Mouse (Mus musculus) bone marrow, adult 2 months (tissue): ENCODE results near the gene Tm4sf20. TPM values are rescaled to one million over a fixed set of nuclear protein-coding genes. Genes with fewer than 3 reads are reported as not detected.

Experiments used
- H3K27ac ChIP-seq: fragments of 200-500 bp; 2 replicates; pipeline ENCODE4 v1.5.1; 2012; ENCODE audit warnings: low read depth, mild to moderate bottlenecking, control low read depth, inconsistent platforms, low read length; ENCODE audit not compliant: control insufficient read depth, poor library complexity, insufficient read depth
- H3K4me1 ChIP-seq: fragments of 200-500 bp; 2 replicates; pipeline ENCODE4 v1.6.1; 2011; ENCODE audit warnings: low read length; ENCODE audit not compliant: control insufficient read depth, insufficient read depth
- H3K4me3 ChIP-seq: fragments of 200-500 bp; replicated peaks from 2 replicates; pipeline ENCODE3; 2011; ENCODE audit warnings: mild to moderate bottlenecking, low read depth, low read length, control low read depth; ENCODE audit not compliant: control insufficient read depth
- CTCF ChIP-seq: fragments of 200-500 bp; IDR thresholded peaks from 2 replicates; pipeline ENCODE4 v1.5.1; 2011; ENCODE audit warnings: low read length, control low read depth; ENCODE audit not compliant: control insufficient read depth, insufficient read depth
- POLR2A ChIP-seq: fragments of 200-500 bp; IDR thresholded peaks from 2 replicates; pipeline ENCODE4 v1.6.1; 2011; ENCODE audit warnings: low read depth, mild to moderate bottlenecking, control low read depth, low read length, borderline replicate concordance; ENCODE audit not compliant: control insufficient read depth
- WGBS: fragments of 180-500 bp; shearing (Covaris S2); methylation state at CpG from one replicate; pipeline ENCODE4 v1.1.7; 2018; 5-methylcytosine and 5-hydroxymethylcytosine counted together
- polyA plus RNA-seq: library from polyadenylated mRNA; stranded (reverse); fragments of >200 nt; gene quantifications from 2 replicates; pipeline ENCODE4 v1.2.4, GENCODE M21; 2011; ENCODE audit warnings: low replicate concordance; ENCODE audit not compliant: missing spikeins, insufficient read depth, insufficient read length

Gene Tm4sf20
- polyA plus RNA-seq, 1 experiment, result not detected

DNA sequence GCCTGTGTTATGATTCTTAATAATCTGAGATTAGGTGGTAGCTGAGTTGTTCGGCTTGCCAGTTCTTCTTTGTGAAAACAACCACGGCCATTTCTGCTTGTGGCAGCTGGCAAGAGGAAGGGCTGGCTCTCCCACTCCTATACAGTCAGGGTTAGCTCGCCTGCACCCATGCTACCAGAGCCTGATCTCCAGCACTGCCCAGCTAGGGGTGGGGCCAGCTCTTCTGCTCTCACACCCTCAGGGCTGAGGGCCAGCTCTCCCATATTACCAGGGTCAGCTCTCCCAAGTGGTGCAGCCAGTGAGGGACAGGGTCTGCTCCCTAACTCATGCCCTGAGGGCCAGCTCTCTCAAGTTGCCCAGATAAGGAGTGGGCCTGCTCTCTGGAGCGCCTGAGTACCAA lies 4.2 kb upstream of the Tm4sf20 start:
- H3K4me1 ChIP-seq, result no peaks in the 10 kb centered on the region
- H3K27ac ChIP-seq, result no peak overlapping the region
- TF ChIP-seq CTCF, result no peak
- no peak for TF ChIP-seq POLR2A
- H3K4me3 ChIP-seq, result no peak overlapping the region
- WGBS, result 72% methylated on average over 4 of the region's 4 CpGs

DNA sequence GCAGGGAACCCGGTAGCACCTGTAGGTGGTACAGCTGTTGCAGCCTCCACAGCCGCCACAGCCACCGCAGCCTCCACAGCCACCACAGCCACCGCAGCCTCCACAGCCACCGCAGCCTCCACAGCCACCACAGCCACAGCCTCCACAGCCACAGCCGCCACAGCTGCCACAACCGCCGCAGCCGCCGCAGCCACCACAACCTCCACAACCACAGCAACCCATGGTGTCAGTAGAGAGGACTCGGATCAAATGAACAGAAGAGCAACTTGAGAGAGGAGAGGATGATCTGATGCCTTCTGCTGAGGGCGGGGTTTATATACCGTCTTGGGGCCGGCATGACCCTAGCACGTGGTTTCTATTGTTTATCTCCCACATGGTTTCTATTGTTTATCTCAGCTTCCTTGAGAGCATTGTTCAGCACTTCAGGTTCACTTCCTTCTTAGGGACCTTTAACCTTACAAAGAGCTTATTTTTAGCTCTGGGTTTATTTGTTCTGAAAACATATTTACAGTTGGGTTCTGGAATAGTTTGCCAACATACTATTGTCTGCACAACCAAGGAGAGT lies 2.8 kb upstream of the Tm4sf20 start, which contains the start of gene Gm47791:
Gene Gm47791 (minus strand): TSS at position 222 of the 565 bp plus-strand sequence.
- 78% methylated on average over 14 of the region's 15 CpGs for WGBS

DNA sequence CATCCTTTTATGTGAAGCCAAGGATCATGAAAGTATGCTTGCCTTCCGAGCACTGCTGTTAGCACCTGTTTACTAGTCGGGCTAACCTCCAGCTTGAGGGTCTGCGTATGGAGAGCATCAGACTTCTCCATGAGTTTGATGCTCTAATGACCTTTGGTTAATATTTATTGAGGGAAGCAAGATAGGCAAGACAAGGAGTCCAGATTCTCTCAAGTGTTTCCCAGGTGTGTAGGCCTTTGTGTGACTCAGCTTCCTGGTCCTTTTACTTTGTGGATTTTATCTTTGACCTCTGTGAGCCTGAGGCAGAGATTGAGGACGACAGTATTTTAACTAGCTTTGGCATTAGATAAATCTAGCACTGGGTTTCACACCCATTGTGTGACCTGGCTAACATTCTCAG lies 1.6 kb downstream of the Tm4sf20 start:
- H3K4me1 ChIP-seq, result no peaks in the 10 kb centered on the region; the same call in 1 of the 2 replicates
- no peak overlapping the region for H3K27ac ChIP-seq
- TF ChIP-seq POLR2A (no peak), CTCF (no peak)
- WGBS, result 87% methylated on average over 4 of the region's 4 CpGs
- no peak overlapping the region for H3K4me3 ChIP-seq

More for the DNA sequence above, 2.8 kb upstream of the Tm4sf20 start, which contains the start of gene Gm47791:
- Histone ChIP-seq H3K4me1 (no peaks in the 10 kb centered on the region), H3K27ac (no peak within 1 kb of the TSS), H3K4me3 (no peak within 1 kb of the TSS)
- TF ChIP-seq POLR2A (no peak), CTCF (no peak)

DNA sequence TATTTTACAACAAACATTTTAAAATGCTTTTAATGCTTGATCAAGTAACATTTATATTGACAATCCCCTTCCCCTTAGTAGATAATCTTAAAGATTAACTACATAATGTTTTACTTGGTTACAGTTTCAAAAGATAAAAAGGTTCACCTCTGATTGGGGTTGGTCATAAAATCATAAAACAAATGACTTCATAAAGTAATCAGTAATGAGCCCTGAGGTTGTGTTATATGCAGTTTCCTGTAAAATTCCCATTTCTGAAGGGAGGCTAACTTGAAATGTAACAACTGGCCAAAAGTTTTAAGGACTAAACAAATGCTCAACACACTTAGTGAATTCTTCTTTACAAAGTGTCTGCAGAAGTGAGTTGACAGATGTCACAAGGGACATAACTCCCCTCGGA lies 2.0 kb downstream of the Tm4sf20 start:
- 79% methylated on average over 1 of the region's 1 CpGs for WGBS
- TF ChIP-seq CTCF (no peak), POLR2A (no peak)
- no peaks in the 10 kb centered on the region; the same call in 1 of the 2 replicates for H3K4me1 ChIP-seq
- no peak overlapping the region for H3K27ac ChIP-seq
- H3K4me3 ChIP-seq, result no peak overlapping the region

DNA sequence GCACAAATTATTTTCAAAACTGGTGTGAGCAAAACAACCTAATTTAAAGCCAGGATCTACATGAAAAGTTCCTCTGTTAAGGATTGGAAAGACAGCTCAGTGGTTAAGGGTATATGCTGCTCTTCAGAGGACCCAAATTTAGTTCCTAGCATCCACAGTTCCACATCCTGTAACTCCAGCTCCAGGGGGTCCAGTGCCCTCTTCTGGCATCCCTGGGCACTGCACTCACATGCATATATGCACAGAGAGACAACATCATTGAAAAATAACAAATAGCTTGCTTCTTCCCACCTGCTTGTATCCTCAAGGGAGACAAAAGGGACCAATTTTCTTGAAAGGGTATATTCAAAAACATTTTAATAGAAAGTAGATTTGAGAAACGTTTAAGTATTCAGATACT lies 6.0 kb downstream of the Tm4sf20 start:
- 77% methylated on average over 1 of the region's 1 CpGs for WGBS
- no peak overlapping the region for H3K4me3 ChIP-seq
- no peaks in the 10 kb centered on the region; the same call in 1 of the 2 replicates for H3K4me1 ChIP-seq
- no peak overlapping the region; the same call in 1 of the 2 replicates for H3K27ac ChIP-seq
- TF ChIP-seq POLR2A (no peak), CTCF (peak; percentile 16; the same call in 1 of the 2 replicates)

DNA sequence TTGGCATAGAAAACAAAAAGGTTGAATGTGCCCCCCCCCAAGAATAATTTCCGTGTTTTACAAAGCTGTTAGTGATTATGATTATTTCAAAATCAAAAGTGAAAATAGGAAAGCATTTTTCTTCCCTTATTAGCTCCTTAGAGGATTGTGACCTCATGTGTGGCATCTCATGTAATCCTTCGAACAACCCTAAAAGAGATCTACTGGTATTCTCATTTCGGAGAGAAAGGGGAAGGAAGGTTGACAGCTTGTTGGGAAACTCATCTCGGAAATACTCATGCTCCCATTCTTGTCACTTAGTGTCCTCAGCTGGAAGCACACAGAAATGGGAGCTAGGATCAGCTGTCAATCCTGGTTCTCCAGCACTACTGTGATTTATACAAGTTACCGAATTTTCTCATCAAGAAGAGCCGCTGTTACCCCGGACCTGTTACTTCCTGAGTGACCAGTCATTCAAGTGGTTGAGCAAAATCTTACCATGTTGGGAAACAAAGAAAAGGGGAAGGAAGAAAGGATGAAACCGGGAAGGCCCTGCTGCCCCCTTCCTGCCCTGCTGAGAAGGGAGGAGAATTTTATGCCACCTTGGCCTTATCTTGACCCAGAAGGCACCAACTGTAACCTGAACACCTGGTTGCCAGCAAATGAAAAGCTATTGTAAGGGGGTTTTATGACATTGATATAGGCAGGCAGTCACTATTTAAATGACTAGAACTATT lies 6.6 kb downstream of the Tm4sf20 start:
- no peak overlapping the region; the same call in 1 of the 2 replicates for H3K27ac ChIP-seq

DNA sequence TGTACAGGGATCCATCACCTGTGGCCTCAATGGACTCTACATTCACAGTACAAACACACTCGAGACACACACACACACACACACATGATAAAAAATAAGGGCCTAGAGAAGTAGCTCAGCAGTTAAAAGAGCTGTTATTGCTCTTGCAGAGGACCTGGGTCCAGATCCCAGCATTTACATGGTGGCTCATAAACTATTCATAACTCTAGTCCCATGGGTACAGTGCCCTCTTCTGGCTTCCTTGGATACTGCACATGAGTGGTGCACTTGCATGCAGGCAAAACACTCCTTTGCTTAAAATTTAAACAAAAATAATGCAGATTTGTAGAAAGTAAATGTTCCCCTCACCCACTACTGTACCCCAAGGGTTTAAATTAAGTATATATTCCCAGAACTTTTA lies 8.7 kb downstream of the Tm4sf20 start:
- TF ChIP-seq POLR2A (no peak), CTCF (0 out of 2 replicates have a peak, but pooled peaks have one; percentile 1)
- H3K27ac ChIP-seq, result no peak overlapping the region
- WGBS, result 76% methylated on average over 1 of the region's 1 CpGs
- no peak overlapping the region for H3K4me3 ChIP-seq
- no peaks in the 10 kb centered on the region; the same call in 1 of the 2 replicates for H3K4me1 ChIP-seq

More for the DNA sequence above, 6.6 kb downstream of the Tm4sf20 start:
- H3K4me1 ChIP-seq, result no peaks in the 10 kb centered on the region; the same call in 1 of the 2 replicates
- peak overlapping the region; percentile 25 for H3K4me3 ChIP-seq
- 34% methylated on average over 8 of the region's 8 CpGs for WGBS
- TF ChIP-seq CTCF (no peak), POLR2A (no peak)

DNA sequence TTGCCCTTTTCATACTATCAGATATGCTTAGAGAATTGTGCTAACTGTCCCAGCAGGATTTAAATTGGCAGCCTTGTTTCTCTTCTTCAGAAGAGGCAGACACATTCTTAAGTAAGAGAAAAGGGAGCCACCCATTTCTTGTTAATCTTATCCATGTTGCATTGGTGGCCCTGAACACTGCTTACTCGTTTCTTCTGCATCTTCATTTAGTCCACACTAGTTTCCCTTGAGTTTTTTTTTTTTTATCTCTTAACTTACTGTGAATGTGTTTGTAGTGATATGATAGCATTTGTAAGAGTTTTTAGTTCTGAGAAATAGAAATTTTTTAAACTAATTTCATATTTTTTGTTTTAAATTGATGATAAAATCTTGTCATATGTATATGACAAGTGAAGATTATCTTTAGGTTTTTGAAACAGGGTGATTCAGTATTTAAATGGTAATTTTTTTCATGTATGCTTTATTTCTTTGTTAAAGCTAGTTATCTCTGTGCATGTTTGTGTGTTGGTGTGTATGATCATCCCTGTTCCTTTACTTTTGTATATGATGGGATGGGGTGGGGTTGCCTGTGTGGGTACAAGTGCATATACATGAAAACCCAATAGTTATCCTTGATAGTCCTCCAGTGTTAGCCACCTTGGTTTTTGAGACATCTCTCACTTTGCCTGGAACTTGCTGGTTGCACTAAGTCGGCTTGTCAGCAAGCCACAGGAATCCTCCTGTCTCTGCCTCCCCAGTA lies 20.4 kb downstream of the Tm4sf20 start:
- no peak overlapping the region for H3K4me3 ChIP-seq
- H3K4me1 ChIP-seq, result no peaks in the 10 kb centered on the region; the same call in 1 of the 2 replicates
- TF ChIP-seq POLR2A (no peak), CTCF (no peak)
- H3K27ac ChIP-seq, result no peak overlapping the region
- WGBS, result 72% methylated on average over 2 of the region's 2 CpGs
